Mouse (Mus musculus) heart, postnatal 25 days (tissue): ENCODE measurements around the gene Olfr1344. TPM values are rescaled to one million over a fixed set of nuclear protein-coding genes. Genes with fewer than 3 reads are reported as not detected.

Experiments
- total RNA-seq, 2 experiments: library from RNA; stranded (reverse); gene quantifications; 2 replicates each; pipeline ENCODE4 v1.2.3; 2021

The Olfr1344 gene
- total RNA-seq, 2 experiments from 2014 or later, result not detected

Other genes starting within 250 kb of the Olfr1344 start
- gene Galp, start 241.6 kb upstream of the Olfr1344 start, total RNA-seq, result not detected
- gene Zscan5b, start 216.4 kb upstream of the Olfr1344 start, total RNA-seq, result not detected
- not detected for gene Epp13, start 186.0 kb upstream of the Olfr1344 start, total RNA-seq
- 1 to 10 TPM; 2.8 to 3.5 TPM for gene Zfp667, start 152.1 kb upstream of the Olfr1344 start, total RNA-seq
- gene Zfp583, start 107.4 kb upstream of the Olfr1344 start, total RNA-seq, result 1 to 10 TPM in 1 of 2 experiments, under 1 TPM in 1; 0.88 to 1.9 TPM
- gene Gm3854, start 94.9 kb upstream of the Olfr1344 start, total RNA-seq, result under 1 TPM; 0.48 to 0.52 TPM
- 1 to 10 TPM; 2.7 to 3.3 TPM for gene Zfp78, start 75.4 kb upstream of the Olfr1344 start, total RNA-seq
- gene Zfp28, start 55.4 kb upstream of the Olfr1344 start, total RNA-seq, result 1 to 10 TPM; 2.5 to 2.6 TPM
- gene Smim17, start 40.0 kb upstream of the Olfr1344 start, total RNA-seq, result not detected
- not detected for gene Gm20715, start 28.4 kb upstream of the Olfr1344 start, total RNA-seq
- not detected for gene Olfr1336, start 17.5 kb downstream of the Olfr1344 start, total RNA-seq
- not detected for gene Olfr1346, start 28.4 kb downstream of the Olfr1344 start, total RNA-seq
- not detected for gene Olfr5, start 48.3 kb downstream of the Olfr1344 start, total RNA-seq
- not detected for gene Olfr1347, start 61.1 kb downstream of the Olfr1344 start, total RNA-seq
- not detected for gene Olfr1348, start 70.1 kb downstream of the Olfr1344 start, total RNA-seq
- not detected for gene Olfr1349, start 84.3 kb downstream of the Olfr1344 start, total RNA-seq
- gene Olfr1350, start 126.2 kb downstream of the Olfr1344 start, total RNA-seq, result not detected